Mouse (Mus musculus) ES-CJ7 (cell line): ENCODE data around the gene Srbd1.
A peak's percentile ranks its signal among the peaks of the same experiment; 100 is the strongest.

Experiments
- DNase-seq: peaks from one replicate; pipeline ENCODE4 v3.0.0; 2011; ENCODE audit warnings: low read depth, low spot score

The Srbd1 gene

GRCm38 (mm10) chr17:86145079-86145951 is at the start of gene Srbd1:
Gene Srbd1, minus strand, starts transcription at chr17:86145175.
- peak; percentile 92 for DNase-seq

GRCm38 (mm10) chr17:86193979-86194378 is 49.0 kb upstream of the Srbd1 start:
- no peak for DNase-seq

- no peak for DNase-seq
Measured at GRCm38 (mm10) chr17:86187777-86188176, 42.8 kb upstream of the Srbd1 start.

- DNase-seq: no peak
Measured at GRCm38 (mm10) chr17:86185584-86185983, 40.6 kb upstream of the Srbd1 start.

- no peak for DNase-seq
Measured at GRCm38 (mm10) chr17:86184552-86185209, 39.7 kb upstream of the Srbd1 start.

- no peak for DNase-seq
Measured at GRCm38 (mm10) chr17:86183788-86184187, 38.8 kb upstream of the Srbd1 start.

- DNase-seq: no peak
Measured at GRCm38 (mm10) chr17:86176722-86177121, 31.7 kb upstream of the Srbd1 start.

- no peak for DNase-seq
Measured at GRCm38 (mm10) chr17:86175516-86175915, 30.5 kb upstream of the Srbd1 start.

- DNase-seq: no peak
Measured at GRCm38 (mm10) chr17:86170164-86170958, 25.4 kb upstream of the Srbd1 start.

- DNase-seq: no peak
Measured at GRCm38 (mm10) chr17:86169092-86169491, 24.1 kb upstream of the Srbd1 start.

GRCm38 (mm10) chr17:86168231-86168981 is 23.4 kb upstream of the Srbd1 start:
- DNase-seq: peak; percentile 31

- DNase-seq: peak; percentile 79
Measured at GRCm38 (mm10) chr17:86167320-86168230, 22.6 kb upstream of the Srbd1 start, which contains the start of gene Prkce. Gene Prkce, plus strand, starts transcription at chr17:86167785.

- DNase-seq: peak; percentile 49
Measured at GRCm38 (mm10) chr17:86166567-86167319, 21.8 kb upstream of the Srbd1 start.

- DNase-seq: no peak
Measured at GRCm38 (mm10) chr17:86166051-86166566, 21.1 kb upstream of the Srbd1 start.

GRCm38 (mm10) chr17:86164416-86164815 is 19.4 kb upstream of the Srbd1 start:
- DNase-seq: no peak

GRCm38 (mm10) chr17:86162672-86163071 is 17.7 kb upstream of the Srbd1 start:
- DNase-seq: peak; percentile 74

GRCm38 (mm10) chr17:86156999-86157398 is 12.0 kb upstream of the Srbd1 start:
- DNase-seq: no peak

GRCm38 (mm10) chr17:86150867-86151348 is 5.9 kb upstream of the Srbd1 start:
- DNase-seq: peak; percentile 97

GRCm38 (mm10) chr17:86149726-86150125 is 4.8 kb upstream of the Srbd1 start:
- DNase-seq: peak; percentile 96
